Mouse (Mus musculus): ENCODE results near the gene Atrnl1. TPM values are rescaled to one million over a fixed set of nuclear protein-coding genes. Genes with fewer than 3 reads are reported as not detected.
"Not testable (repeated sequence)": the region's sequence is repeated elsewhere in the genome, so short reads cannot be mapped to it uniquely, and the experiment has no call there.

Atrnl1 gene
- total RNA-seq, 1 experiment from 2014 or later, result 29.3 TPM

- no peak for DNase-seq
These were observed 212.6 kb downstream of the Atrnl1 start for GRCm38 (mm10) chr19:57823446-57823845.

- no peak for DNase-seq
These were observed 214.7 kb downstream of the Atrnl1 start for GRCm38 (mm10) chr19:57825271-57826207.

- DNase-seq, result no peak
These were observed 222.2 kb downstream of the Atrnl1 start for GRCm38 (mm10) chr19:57833083-57833482.

GRCm38 (mm10) chr19:57837882-57838281 lies 227.0 kb downstream of the Atrnl1 start:
- DNase-seq, result no peak

- no peak for DNase-seq
These were observed 227.7 kb downstream of the Atrnl1 start for GRCm38 (mm10) chr19:57838546-57838945.

GRCm38 (mm10) chr19:57849915-57850314 lies 239.1 kb downstream of the Atrnl1 start:
- DNase-seq, result no peak

- DNase-seq, result no peak
These were observed 257.5 kb downstream of the Atrnl1 start for GRCm38 (mm10) chr19:57868350-57868749.

GRCm38 (mm10) chr19:57870871-57871270 lies 260.0 kb downstream of the Atrnl1 start:
- DNase-seq, result no peak

- DNase-seq, result peak; percentile 20
These were observed 265.2 kb downstream of the Atrnl1 start for GRCm38 (mm10) chr19:57876057-57876456.

- no peak for DNase-seq
These were observed 266.5 kb downstream of the Atrnl1 start for GRCm38 (mm10) chr19:57877343-57877742.

GRCm38 (mm10) chr19:57878583-57878982 lies 267.7 kb downstream of the Atrnl1 start:
- DNase-seq, result no peak

- DNase-seq, result not testable (repeated sequence)
These were observed 269.0 kb downstream of the Atrnl1 start for GRCm38 (mm10) chr19:57879841-57880240.

- no peak for DNase-seq
These were observed 271.1 kb downstream of the Atrnl1 start for GRCm38 (mm10) chr19:57881927-57882326.

GRCm38 (mm10) chr19:57888871-57889270 lies 278.0 kb downstream of the Atrnl1 start:
- DNase-seq, result no peak

GRCm38 (mm10) chr19:57889741-57890140 lies 278.9 kb downstream of the Atrnl1 start:
- DNase-seq, result no peak

GRCm38 (mm10) chr19:57890954-57891353 lies 280.1 kb downstream of the Atrnl1 start:
- DNase-seq, result no peak

GRCm38 (mm10) chr19:57894191-57894590 lies 283.4 kb downstream of the Atrnl1 start:
- no peak for DNase-seq

GRCm38 (mm10) chr19:57900037-57900436 lies 289.2 kb downstream of the Atrnl1 start:
- DNase-seq, result no peak

- no peak for DNase-seq
These were observed 298.6 kb downstream of the Atrnl1 start for GRCm38 (mm10) chr19:57909466-57909865.

- no peak for DNase-seq
These were observed 299.8 kb downstream of the Atrnl1 start for GRCm38 (mm10) chr19:57910650-57911049.

- DNase-seq, result no peak
These were observed 305.5 kb downstream of the Atrnl1 start for GRCm38 (mm10) chr19:57916325-57916724.

GRCm38 (mm10) chr19:57922991-57923390 lies 312.2 kb downstream of the Atrnl1 start:
- DNase-seq, result no peak

GRCm38 (mm10) chr19:57924856-57925255 lies 314.0 kb downstream of the Atrnl1 start:
- DNase-seq, result no peak

GRCm38 (mm10) chr19:57925681-57926080 lies 314.8 kb downstream of the Atrnl1 start:
- no peak for DNase-seq

All from adrenal gland, postnatal 25 days (tissue).